Mouse (Mus musculus) stomach, embryonic 14.5 days (tissue): Measurements from ENCODE around the gene Fars2. TPM values are rescaled to one million over a fixed set of nuclear protein-coding genes. Genes with fewer than 3 reads are reported as not detected.

Experiments used
- ATAC-seq: fragments of 200-750 bp; cut with Nextera tagmentation; 2 replicates; pipeline ENCODE4 v1.8.0; 2017; ENCODE audit warnings: low read depth, moderate TSS enrichment; ENCODE audit not compliant: insufficient number of reproducible peaks, insufficient read depth, low FRiP score
- H3K27ac ChIP-seq: fragments of 300-500 bp; sonication (generic); 2 replicates; pipeline ENCODE4 v1.5.1; 2014; ENCODE audit warnings: mild to moderate bottlenecking, low read length, moderate library complexity, mixed read lengths
- H3K27me3 ChIP-seq: fragments of 300-500 bp; sonication (generic); 2 replicates; pipeline ENCODE4 v1.6.1; 2014; ENCODE audit warnings: low read length, control low read depth, mixed read lengths; ENCODE audit not compliant: control insufficient read depth, insufficient read depth
- H3K36me3 ChIP-seq: fragments of 300-500 bp; sonication (generic); 2 replicates; pipeline ENCODE4 v1.6.1; 2014; ENCODE audit warnings: mild to moderate bottlenecking, control low read depth, low read length, moderate library complexity, mixed read lengths; ENCODE audit not compliant: control insufficient read depth, insufficient read depth
- H3K4me1 ChIP-seq: fragments of 300-500 bp; sonication (generic); 2 replicates; pipeline ENCODE4 v1.6.1; 2014; ENCODE audit warnings: low read length, control low read depth, mixed read lengths; ENCODE audit not compliant: control insufficient read depth, insufficient read depth
- H3K4me2 ChIP-seq: fragments of 300-500 bp; sonication (generic); replicated peaks from 2 replicates; pipeline ENCODE4 v1.6.1; 2014; ENCODE audit warnings: low read depth, low read length, control low read depth
- H3K4me3 ChIP-seq: fragments of 300-500 bp; sonication (generic); 2 replicates; pipeline ENCODE4 v1.5.1; 2014; ENCODE audit warnings: low read depth, low read length, control low read depth
- H3K9ac ChIP-seq: fragments of 300-500 bp; sonication (generic); replicated peaks from 2 replicates; pipeline ENCODE4 v1.6.1; 2014; ENCODE audit warnings: low read depth, mild to moderate bottlenecking, control low read depth, low read length, moderate library complexity, mixed read lengths
- H3K9me3 ChIP-seq: fragments of 300-500 bp; sonication (generic); 2 replicates; pipeline ENCODE4 v1.6.1; 2016; ENCODE audit warnings: low read depth, low read length, control low read depth; ENCODE audit not compliant: control insufficient read depth
- WGBS: fragments of 180-500 bp; shearing (Covaris S2); extraction: QIAGEN DNeasy Blood & Tissue Kit; methylation state at CpG from one replicate; pipeline ENCODE4 v1.1.7; 2014; 5-methylcytosine and 5-hydroxymethylcytosine counted together
- polyA plus RNA-seq: library from polyadenylated mRNA; unstranded; fragments of >200 nt; fragmentation: Nextera tagmentation; extraction: Ambion mirVana; gene quantifications from 2 replicates; pipeline ENCODE4 v1.2.1, GENCODE M21; 2014

The Fars2 gene
- polyA plus RNA-seq, 1 experiment from 2014 or later, result 40.0 TPM

- Histone ChIP-seq H3K4me2 (no peak overlapping the region), H3K4me3 (no peak overlapping the region), H3K4me1 (no peaks in the 10 kb centered on the region), H3K9me3 (no peaks in the 10 kb centered on the region), H3K36me3 (no peaks in the 10 kb centered on the region), H3K27me3 (no peaks in the 10 kb centered on the region), H3K27ac (no peak overlapping the region), H3K9ac (no peak overlapping the region)
- ATAC-seq, result no peak
- 70% methylated on average over 7 of the region's 7 CpGs for WGBS
Measured at GRCm38 (mm10) chr13:36429500-36430189, 312.4 kb downstream of the Fars2 start.

GRCm38 (mm10) chr13:36430420-36431114, 313.4 kb downstream of the Fars2 start:
- H3K27ac ChIP-seq, result no peak overlapping the region
- 66% methylated on average over 6 of the region's 6 CpGs for WGBS
- ATAC-seq, result no peak
- no peaks in the 10 kb centered on the region for H3K27me3 ChIP-seq
- H3K4me1 ChIP-seq, result no peaks in the 10 kb centered on the region
- H3K9ac ChIP-seq, result no peak overlapping the region
- no peak overlapping the region for H3K4me3 ChIP-seq
- H3K4me2 ChIP-seq, result no peak overlapping the region
- H3K9me3 ChIP-seq, result no peaks in the 10 kb centered on the region
- H3K36me3 ChIP-seq, result no peaks in the 10 kb centered on the region

GRCm38 (mm10) chr13:36431974-36432518, 314.8 kb downstream of the Fars2 start:
- no peak for ATAC-seq
- H3K9ac ChIP-seq, result no peak overlapping the region
- no peak overlapping the region for H3K4me2 ChIP-seq
- H3K4me1 ChIP-seq, result no peaks in the 10 kb centered on the region
- H3K9me3 ChIP-seq, result no peaks in the 10 kb centered on the region
- 80% methylated on average over 8 of the region's 8 CpGs for WGBS
- no peak overlapping the region for H3K27ac ChIP-seq
- no peaks in the 10 kb centered on the region for H3K27me3 ChIP-seq
- H3K4me3 ChIP-seq, result no peak overlapping the region
- no peaks in the 10 kb centered on the region for H3K36me3 ChIP-seq

DNA sequence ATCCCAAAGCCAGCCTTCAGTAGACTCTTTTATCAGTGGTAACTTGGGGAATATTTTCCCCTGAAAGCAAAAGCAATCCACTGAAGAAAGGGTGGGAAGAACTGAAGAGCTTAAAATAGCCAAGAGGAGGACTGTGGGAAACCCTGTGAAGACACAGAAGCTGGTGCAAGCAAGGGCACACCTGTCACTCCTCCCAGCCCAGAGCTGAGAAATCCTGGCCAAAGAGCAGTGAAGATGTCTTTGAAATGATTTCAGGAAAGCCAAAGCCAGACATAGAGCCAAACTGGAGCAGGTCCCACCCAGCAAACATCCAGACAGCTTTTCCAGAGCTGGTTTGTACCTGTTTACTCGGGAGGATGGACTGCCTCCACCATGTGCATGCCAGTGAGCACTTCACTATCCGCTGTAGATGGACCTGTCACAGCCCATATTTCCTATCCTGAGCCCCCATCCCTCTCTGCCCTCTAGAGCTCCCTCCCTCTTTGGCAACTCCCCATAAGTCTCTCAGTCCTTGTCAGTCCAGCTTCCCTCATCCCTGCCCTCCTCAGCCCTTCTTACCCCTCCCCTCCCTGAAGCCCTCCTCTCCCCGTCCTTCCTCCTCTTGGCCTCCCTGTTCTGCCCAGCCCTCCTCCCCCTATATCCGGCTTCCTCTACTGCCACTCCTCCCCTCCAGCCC, 327.7 kb downstream of the Fars2 start:
- H3K4me2 ChIP-seq, result no peak overlapping the region
- no peak overlapping the region for H3K27ac ChIP-seq
- H3K9ac ChIP-seq, result no peak overlapping the region
- H3K27me3 ChIP-seq, result no peaks in the 10 kb centered on the region
- no peak for ATAC-seq
- H3K9me3 ChIP-seq, result no peaks in the 10 kb centered on the region
- 48% methylated on average over 4 of the region's 4 CpGs for WGBS
- H3K4me3 ChIP-seq, result no peak overlapping the region
- H3K36me3 ChIP-seq, result no peaks in the 10 kb centered on the region
- H3K4me1 ChIP-seq, result no peaks in the 10 kb centered on the region

GRCm38 (mm10) chr13:36447947-36448346, 330.7 kb downstream of the Fars2 start:
- no peak overlapping the region for H3K4me3 ChIP-seq
- H3K27ac ChIP-seq, result no peak overlapping the region
- no peaks in the 10 kb centered on the region for H3K27me3 ChIP-seq
- H3K9ac ChIP-seq, result no peak overlapping the region
- WGBS, result 25% methylated on average over 4 of the region's 4 CpGs
- no peaks in the 10 kb centered on the region for H3K4me1 ChIP-seq
- no peak overlapping the region for H3K4me2 ChIP-seq
- ATAC-seq, result no peak
- no peaks in the 10 kb centered on the region for H3K9me3 ChIP-seq
- no peaks in the 10 kb centered on the region for H3K36me3 ChIP-seq

- Histone ChIP-seq H3K4me2 (no peak overlapping the region), H3K4me3 (no peak overlapping the region), H3K36me3 (no peaks in the 10 kb centered on the region), H3K27me3 (no peaks in the 10 kb centered on the region), H3K4me1 (no peaks in the 10 kb centered on the region), H3K9me3 (no peaks in the 10 kb centered on the region), H3K9ac (no peak overlapping the region), H3K27ac (no peak overlapping the region)
- no peak for ATAC-seq
- WGBS, result 66% methylated on average over 7 of the region's 7 CpGs
Measured at GRCm38 (mm10) chr13:36448565-36448964, 331.4 kb downstream of the Fars2 start.

GRCm38 (mm10) chr13:36451437-36451836, 334.2 kb downstream of the Fars2 start:
- H3K27ac ChIP-seq, result no peak overlapping the region
- 44% methylated on average over 3 of the region's 3 CpGs for WGBS
- H3K36me3 ChIP-seq, result no peaks in the 10 kb centered on the region
- ATAC-seq, result no peak
- no peak overlapping the region for H3K4me2 ChIP-seq
- H3K9me3 ChIP-seq, result no peaks in the 10 kb centered on the region
- no peak overlapping the region for H3K9ac ChIP-seq
- no peaks in the 10 kb centered on the region for H3K4me1 ChIP-seq
- H3K4me3 ChIP-seq, result no peak overlapping the region
- H3K27me3 ChIP-seq, result no peaks in the 10 kb centered on the region

DNA sequence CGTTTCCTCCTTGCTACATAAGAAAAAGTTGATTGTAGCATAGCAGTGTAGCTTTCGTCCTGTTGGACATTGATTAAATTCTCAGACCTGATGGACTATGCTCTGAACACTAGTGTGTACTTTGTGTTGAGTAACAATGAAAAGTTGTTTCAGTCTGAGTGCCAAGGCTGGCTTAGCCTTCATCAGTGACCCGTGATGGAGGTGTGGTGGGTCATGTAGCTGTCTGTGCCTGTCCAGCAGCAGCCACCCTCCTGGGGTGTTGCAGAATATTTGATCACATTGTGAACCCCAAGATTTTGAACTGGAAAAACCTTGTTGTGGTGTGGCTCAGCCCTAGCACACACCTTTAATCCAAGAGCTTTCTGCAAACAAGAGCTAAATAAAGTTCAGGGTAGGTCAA, 343.3 kb downstream of the Fars2 start:
- no peak overlapping the region for H3K27ac ChIP-seq
- no peaks in the 10 kb centered on the region for H3K9me3 ChIP-seq
- WGBS, result 54% methylated on average over 3 of the region's 3 CpGs
- H3K4me3 ChIP-seq, result no peak overlapping the region
- ATAC-seq, result no peak
- no peaks in the 10 kb centered on the region for H3K27me3 ChIP-seq
- no peak overlapping the region for H3K9ac ChIP-seq
- H3K4me2 ChIP-seq, result no peak overlapping the region
- H3K4me1 ChIP-seq, result no peaks in the 10 kb centered on the region
- H3K36me3 ChIP-seq, result no peaks in the 10 kb centered on the region
